Mouse (Mus musculus): ENCODE measurements around the gene Tgm6.
A peak's percentile ranks its signal among the peaks of the same experiment; 100 is the strongest.

The Tgm6 gene

DNA sequence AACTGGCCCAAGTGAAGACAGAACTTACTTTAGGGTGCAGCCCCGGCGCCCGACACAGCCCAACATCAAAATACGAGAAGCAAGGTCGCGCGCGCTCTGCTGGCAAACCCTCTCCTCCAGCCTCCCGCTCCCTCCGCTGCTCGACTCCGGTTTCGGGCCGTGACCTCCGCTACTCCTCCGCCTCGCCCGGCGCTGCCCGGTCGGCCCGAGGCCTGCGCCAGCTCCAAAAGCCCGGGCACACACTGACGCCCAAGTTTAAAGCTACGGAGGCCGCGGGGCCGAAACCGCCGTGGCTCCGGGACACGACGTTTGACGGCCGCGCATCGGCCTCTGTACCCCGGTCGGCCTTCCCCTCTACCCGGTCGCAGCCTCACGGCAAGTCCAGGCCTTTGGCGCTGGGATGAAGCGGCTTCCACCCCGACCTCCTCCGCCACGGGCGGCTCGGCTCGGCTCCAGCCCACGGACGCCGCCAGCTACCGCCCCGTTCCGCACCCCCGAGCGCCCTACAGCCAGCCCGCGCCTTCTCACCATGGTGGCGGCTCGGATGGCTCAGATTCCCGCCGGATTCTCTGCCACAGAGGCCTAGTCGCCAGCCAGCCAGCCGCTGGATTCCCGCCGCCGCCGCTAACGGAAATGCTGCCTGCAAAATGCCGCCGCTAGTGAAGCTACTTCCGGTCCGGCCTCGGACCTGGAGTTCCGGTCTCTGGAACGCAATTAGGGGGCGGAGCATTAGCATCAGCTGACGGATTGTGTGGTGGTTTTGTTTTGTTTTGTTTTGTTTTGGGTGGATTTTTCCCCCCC lies 66.7 kb downstream of the Tgm6 start, which contains the start of gene Snrpb:
Snrpb (minus strand) TSS at position 698 of the 801 bp plus-strand sequence.
- DNase-seq, result peak; percentile 97

DNA sequence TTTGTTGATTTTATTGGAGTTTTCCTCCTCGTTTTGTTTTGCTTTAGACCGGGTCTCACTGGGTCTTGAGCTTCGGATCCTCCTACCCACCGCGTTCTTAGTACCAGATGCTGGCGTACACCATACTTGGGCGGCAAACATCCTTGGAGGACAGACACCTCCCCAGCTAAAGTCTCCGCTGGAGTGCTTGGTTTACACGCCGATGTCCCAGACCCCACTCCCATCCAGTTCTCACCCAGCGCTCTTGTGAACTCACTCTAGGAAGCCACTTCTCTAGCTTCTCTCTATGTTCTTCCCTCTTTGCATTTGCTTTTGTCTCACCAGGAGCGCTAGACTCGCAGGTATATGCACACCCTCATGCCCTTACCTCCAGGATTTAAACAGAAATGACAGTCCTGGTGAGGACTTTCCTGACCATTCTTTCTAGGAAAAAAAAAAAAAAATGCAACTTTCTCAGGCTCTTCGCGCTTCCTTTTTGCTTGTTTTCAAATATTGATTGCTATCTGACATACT lies 67.3 kb downstream of the Tgm6 start:
- no peak for DNase-seq

DNA sequence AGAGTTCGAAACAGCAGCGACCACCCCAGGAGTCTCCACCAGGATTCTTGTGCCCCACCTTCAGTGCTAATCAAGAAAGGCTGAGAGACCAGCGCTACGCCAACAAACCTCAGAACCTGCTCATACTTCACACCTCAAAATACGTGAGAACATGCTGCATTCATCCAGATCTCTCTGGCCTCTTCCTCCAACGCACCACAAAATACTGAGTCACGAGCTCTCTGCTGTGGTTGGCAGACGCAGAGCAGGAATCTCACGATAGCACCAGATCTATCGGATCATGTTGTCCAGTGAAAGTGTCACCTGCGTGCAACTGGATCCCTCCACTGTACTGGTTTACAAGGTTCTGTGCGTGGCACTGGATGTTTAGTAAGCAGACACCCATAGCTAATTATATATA lies 76.2 kb downstream of the Tgm6 start:
- DNase-seq, result no peak

- DNase-seq, result no peak
These were observed 82.7 kb downstream of the Tgm6 start, which contains the start of gene Tmc2 for GRCm38 (mm10) chr2:130194894-130195293. Gene Tmc2 (plus strand): TSS chr2:130195194.

GRCm38 (mm10) chr2:130200961-130201360 lies 88.7 kb downstream of the Tgm6 start:
- no peak for DNase-seq

All from retina, postnatal 1 day (tissue).